Mouse (Mus musculus): ENCODE measurements around the gene Trib3. TPM values are rescaled to one million over a fixed set of nuclear protein-coding genes. Genes with fewer than 3 reads are reported as not detected.
A peak's percentile ranks its signal among the peaks of the same experiment; 100 is the strongest.

The Trib3 gene
- polyA plus RNA-seq, 1 experiment from 2014 or later: 7.2 TPM

DNA sequence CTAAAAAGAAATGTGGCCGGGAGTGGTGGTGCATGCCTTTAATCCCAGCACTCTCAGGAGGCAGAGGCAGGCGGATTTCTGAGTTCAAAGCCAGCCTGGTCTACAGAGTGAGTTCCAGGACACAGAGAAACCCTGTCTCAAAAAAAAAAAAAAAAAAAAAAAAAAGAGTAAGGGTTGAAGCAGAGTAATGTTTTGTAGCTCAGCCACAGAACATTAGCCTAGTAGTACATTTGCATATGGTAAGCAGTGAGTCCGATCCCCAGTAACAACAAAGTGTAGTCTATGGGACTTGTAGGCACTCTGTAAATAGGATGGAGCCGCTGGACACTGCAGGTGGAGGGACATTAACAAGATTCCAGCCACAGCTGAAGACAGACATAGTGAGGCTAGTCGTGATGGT, 1.1 kb upstream of the Trib3 start:
- no peak overlapping the region for H3K4me3 ChIP-seq
- H3K36me3 ChIP-seq: no peaks in the 10 kb centered on the region
- WGBS (ENCODE audit: insufficient replicate concordance): 66% methylated on average over 5 of the region's 5 CpGs
- peaks cover 78% of the 10 kb centered on the region for H3K4me1 ChIP-seq
- ATAC-seq: no peak
- H3K27me3 ChIP-seq (replicated peaks): peaks cover 13% of the 10 kb centered on the region; the same call in 1 of the 2 replicates
- peak overlapping the region; percentile 75; the same call in 1 of the 2 replicates for H3K27ac ChIP-seq
- no peak overlapping the region for H3K9ac ChIP-seq
- H3K4me2 ChIP-seq: no peak overlapping the region
- H3K9me3 ChIP-seq (replicated peaks): no peaks in the 10 kb centered on the region

DNA sequence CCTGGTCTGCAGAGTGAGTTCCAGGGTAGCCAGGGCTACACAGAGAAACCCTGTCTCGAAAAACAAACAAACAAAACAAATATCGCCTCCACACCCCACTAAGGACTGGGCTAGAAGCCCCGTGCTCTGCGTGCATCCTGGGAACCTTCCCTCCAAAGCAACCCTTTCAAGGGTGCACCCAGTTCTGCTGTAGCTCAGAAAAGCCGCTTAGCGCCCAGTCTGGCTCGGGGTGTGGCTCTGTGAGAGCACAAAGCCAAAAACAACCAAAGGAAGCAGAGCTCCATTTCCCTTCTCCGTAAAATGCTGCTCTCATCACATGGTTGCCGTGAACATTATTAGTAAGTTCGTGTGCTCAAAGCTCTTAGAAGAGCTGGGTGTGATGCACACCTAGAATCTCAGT, 529 bp upstream of the Trib3 start:
- Histone ChIP-seq H3K4me2 (peak overlapping the region; percentile 97), H3K27me3 (replicated peaks) (peaks cover 13% of the 10 kb centered on the region; the same call in 1 of the 2 replicates), H3K4me1 (peaks cover 72% of the 10 kb centered on the region), H3K36me3 (0 out of 2 replicates have a peak, but pooled peaks cover 3% of the 10 kb centered on the region), H3K27ac (peak overlapping the region; percentile 75), H3K9me3 (replicated peaks) (no peaks in the 10 kb centered on the region), H3K9ac (peak overlapping the region; percentile 77), H3K4me3 (peak overlapping the region; percentile 68)
- 17% methylated on average over 10 of the region's 10 CpGs for WGBS (ENCODE audit: insufficient replicate concordance)
- ATAC-seq: no peak

GRCm38 (mm10) chr2:152339631-152340179, 4.1 kb downstream of the Trib3 start:
- H3K27me3 ChIP-seq (replicated peaks): peaks cover 25% of the 10 kb centered on the region
- H3K27ac ChIP-seq: no peak overlapping the region
- H3K36me3 ChIP-seq: peaks cover 18% of the 10 kb centered on the region
- H3K4me2 ChIP-seq: no peak overlapping the region
- no peaks in the 10 kb centered on the region for H3K9me3 ChIP-seq (replicated peaks)
- WGBS (ENCODE audit: insufficient replicate concordance): 88% methylated on average over 22 of the region's 22 CpGs
- no peak overlapping the region for H3K4me3 ChIP-seq
- ATAC-seq: no peak
- peaks cover 41% of the 10 kb centered on the region for H3K4me1 ChIP-seq
- no peak overlapping the region for H3K9ac ChIP-seq

GRCm38 (mm10) chr2:152338319-152338718, 5.5 kb downstream of the Trib3 start:
- H3K27me3 ChIP-seq (replicated peaks): peaks cover 25% of the 10 kb centered on the region
- H3K4me2 ChIP-seq: no peak overlapping the region
- WGBS (ENCODE audit: insufficient replicate concordance): 80% methylated on average over 13 of the region's 13 CpGs
- no peak for ATAC-seq
- H3K4me1 ChIP-seq: peaks cover 35% of the 10 kb centered on the region
- H3K4me3 ChIP-seq: no peak overlapping the region
- peaks cover 18% of the 10 kb centered on the region for H3K36me3 ChIP-seq
- H3K9me3 ChIP-seq (replicated peaks): no peaks in the 10 kb centered on the region
- no peak overlapping the region for H3K27ac ChIP-seq
- no peak overlapping the region for H3K9ac ChIP-seq

DNA sequence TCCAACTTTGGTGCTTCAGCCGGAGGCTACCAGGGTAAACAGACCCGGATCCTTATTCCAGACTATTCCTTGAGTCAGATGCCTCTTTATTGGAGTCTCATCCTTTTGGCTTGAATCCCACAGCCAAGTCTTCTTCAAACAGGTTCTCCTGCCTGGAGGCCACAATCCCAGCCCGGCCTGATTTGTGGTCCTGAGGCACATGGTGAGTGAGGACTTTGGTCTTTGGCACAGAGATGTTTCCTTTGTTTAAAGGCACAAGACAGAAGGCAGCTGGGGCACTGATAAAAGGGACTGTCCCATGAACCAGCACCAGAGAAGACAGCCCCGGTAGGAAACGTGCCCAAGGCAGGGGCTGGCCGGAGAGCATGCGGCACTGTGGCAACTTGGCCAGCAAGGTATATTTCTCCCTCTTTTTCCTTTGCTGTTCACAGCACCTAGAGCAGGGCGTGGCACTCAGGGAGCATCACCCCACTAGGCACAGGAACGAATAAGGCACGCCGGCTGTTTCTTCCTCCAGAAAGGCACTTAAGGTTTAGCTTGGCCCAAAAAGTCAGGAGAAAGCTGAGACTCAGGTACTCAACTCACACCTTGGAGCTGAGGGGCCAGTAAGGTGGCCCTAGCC, 6.1 kb downstream of the Trib3 start:
- no peak for ATAC-seq
- no peaks in the 10 kb centered on the region for H3K9me3 ChIP-seq (replicated peaks)
- peaks cover 35% of the 10 kb centered on the region for H3K4me1 ChIP-seq
- H3K27ac ChIP-seq: no peak overlapping the region
- H3K36me3 ChIP-seq: peaks cover 18% of the 10 kb centered on the region
- no peak overlapping the region for H3K4me3 ChIP-seq
- H3K27me3 ChIP-seq (replicated peaks): peaks cover 20% of the 10 kb centered on the region
- H3K9ac ChIP-seq: no peak overlapping the region
- WGBS (ENCODE audit: insufficient replicate concordance): 80% methylated on average over 11 of the region's 11 CpGs
- H3K4me2 ChIP-seq: no peak overlapping the region

- Histone ChIP-seq H3K4me3 (no peak overlapping the region), H3K9ac (no peak overlapping the region), H3K36me3 (peaks cover 18% of the 10 kb centered on the region), H3K27me3 (replicated peaks) (peaks cover 12% of the 10 kb centered on the region), H3K9me3 (replicated peaks) (no peaks in the 10 kb centered on the region), H3K4me1 (peaks cover 29% of the 10 kb centered on the region), H3K4me2 (no peak overlapping the region), H3K27ac (no peak overlapping the region)
- 67% methylated on average over 1 of the region's 1 CpGs for WGBS (ENCODE audit: insufficient replicate concordance)
- ATAC-seq: no peak
Measured at GRCm38 (mm10) chr2:152336856-152337255, 7.0 kb downstream of the Trib3 start.

DNA sequence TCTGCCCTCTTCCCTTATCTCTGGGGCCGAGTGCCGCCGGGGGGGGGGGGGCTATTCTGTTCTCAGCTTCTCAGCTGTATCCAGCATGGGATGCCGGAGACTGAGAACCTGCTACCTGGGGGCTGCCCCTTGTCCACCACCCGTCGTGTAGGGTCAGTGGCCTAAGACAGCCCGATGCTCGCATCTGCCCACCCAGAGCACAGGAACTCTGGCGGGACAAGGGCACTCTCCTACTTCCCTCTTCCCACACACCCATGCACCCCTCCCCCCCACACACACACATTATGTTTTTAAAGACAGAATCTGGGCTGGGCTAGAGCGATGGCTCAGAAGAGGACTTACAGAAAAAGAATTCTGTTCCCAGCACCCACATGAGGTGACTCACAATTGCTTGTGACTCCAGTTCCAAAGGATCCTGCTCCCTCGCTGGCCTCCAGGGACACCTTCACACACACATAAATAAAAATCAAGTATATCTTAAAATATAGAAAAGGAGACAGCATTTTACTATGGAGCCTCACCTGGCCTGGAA, 8.5 kb downstream of the Trib3 start:
- Histone ChIP-seq H3K4me1 (peaks cover 44% of the 10 kb centered on the region), H3K27me3 (replicated peaks) (peaks cover 12% of the 10 kb centered on the region), H3K36me3 (peaks cover 22% of the 10 kb centered on the region), H3K9ac (no peak overlapping the region), H3K9me3 (replicated peaks) (no peaks in the 10 kb centered on the region), H3K4me3 (no peak overlapping the region), H3K27ac (no peak overlapping the region), H3K4me2 (no peak overlapping the region)
- no peak for ATAC-seq
- WGBS (ENCODE audit: insufficient replicate concordance): 30% methylated on average over 11 of the region's 11 CpGs

DNA sequence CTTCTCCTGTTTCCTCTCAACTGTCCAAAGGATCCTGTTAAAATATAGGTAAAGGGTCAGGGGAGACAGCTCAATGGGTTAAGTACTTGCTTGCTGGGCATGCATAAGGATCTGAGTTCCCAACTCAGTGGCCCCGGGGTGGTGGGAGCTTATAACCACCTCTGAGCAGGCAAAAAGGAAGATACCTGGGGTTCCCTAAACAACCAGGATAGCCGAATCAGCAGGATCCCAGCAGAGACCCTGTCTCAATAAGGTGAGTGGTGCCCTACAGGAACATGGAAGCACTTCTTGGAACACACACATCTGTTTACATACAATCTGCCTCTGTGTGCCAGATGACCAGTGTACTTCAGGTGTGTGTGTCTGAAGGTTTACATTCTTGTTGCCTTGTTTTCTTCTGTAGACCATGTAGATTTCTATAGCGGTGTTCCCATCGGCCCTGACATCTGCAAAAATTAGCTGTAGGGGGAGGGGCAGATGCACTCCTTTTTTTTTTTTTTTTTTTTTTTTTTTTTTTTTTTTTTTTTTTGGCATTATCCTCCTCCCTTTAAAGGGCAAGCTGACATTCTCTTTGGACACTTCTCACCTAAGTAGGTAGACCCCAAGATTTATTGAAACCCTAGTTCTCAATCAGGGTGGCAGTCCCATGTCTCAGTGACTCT, 10.4 kb downstream of the Trib3 start:
- Histone ChIP-seq H3K4me3 (no peak overlapping the region), H3K4me1 (peaks cover 59% of the 10 kb centered on the region), H3K4me2 (peak overlapping the region; percentile 81), H3K36me3 (peaks cover 35% of the 10 kb centered on the region), H3K27me3 (replicated peaks) (peaks cover 12% of the 10 kb centered on the region), H3K9me3 (replicated peaks) (no peaks in the 10 kb centered on the region), H3K27ac (no peak overlapping the region), H3K9ac (no peak overlapping the region)
- WGBS (ENCODE audit: insufficient replicate concordance): 60% methylated on average over 4 of the region's 4 CpGs
- no peak for ATAC-seq

DNA sequence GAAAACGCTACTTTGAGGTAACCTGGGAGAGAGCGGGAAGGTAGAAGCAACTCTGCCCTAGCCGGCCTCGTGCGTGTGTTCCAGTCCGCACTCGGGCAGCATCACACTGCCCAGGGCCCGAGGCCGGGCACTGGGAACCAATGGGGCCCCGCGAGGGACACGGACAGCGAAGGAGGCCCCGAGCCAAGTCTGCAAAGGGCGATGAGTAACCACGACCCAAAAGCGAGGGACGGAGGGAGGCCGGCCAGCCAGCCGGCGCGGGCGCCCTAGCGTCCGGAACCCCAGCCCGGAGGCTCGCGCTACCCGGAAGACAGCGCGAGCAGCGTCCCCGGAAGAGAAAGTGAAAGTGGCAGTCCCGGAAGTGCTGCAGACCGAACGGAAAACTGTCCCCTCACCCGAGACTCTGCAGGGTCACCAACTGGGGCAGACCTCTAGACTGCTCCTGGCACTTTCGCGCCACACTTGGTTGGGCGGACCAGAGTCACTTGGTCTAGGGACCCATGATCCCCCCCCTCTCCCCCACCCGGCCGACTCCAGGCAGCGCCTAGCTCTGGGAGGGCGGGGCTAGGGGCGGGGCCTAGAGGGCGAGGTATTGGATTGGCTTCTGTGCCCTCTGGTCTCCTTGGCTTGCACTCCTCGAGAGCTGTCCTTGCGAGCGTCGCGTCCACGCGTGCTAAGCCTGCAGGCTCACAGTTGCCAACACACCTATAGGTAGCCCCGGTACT, 11.6 kb downstream of the Trib3 start, which contains the start of gene Rbck1:
Gene Rbck1 (minus strand): TSS at position 553 of the 725 bp plus-strand sequence.
- ATAC-seq: peak; percentile 94
- H3K4me2 ChIP-seq: peak within 1 kb of the TSS; percentile 81
- H3K27me3 ChIP-seq (replicated peaks): peaks cover 12% of the 10 kb centered on the region
- H3K4me3 ChIP-seq: peak within 1 kb of the TSS; percentile 88
- peak within 1 kb of the TSS; percentile 88 for H3K9ac ChIP-seq
- WGBS (ENCODE audit: insufficient replicate concordance): 3% methylated on average over 54 of the region's 54 CpGs
- peak within 1 kb of the TSS; percentile 92 for H3K27ac ChIP-seq
- peaks cover 36% of the 10 kb centered on the region for H3K36me3 ChIP-seq
- peaks cover 65% of the 10 kb centered on the region for H3K4me1 ChIP-seq
- no peaks in the 10 kb centered on the region for H3K9me3 ChIP-seq (replicated peaks)

GRCm38 (mm10) chr2:152330858-152331423, 12.9 kb downstream of the Trib3 start:
- H3K9me3 ChIP-seq (replicated peaks): no peaks in the 10 kb centered on the region
- ATAC-seq: peak; percentile 8; the same call in 1 of the 2 replicates
- peak overlapping the region; percentile 88 for H3K4me3 ChIP-seq
- peak overlapping the region; percentile 81 for H3K4me2 ChIP-seq
- 20% methylated on average over 7 of the region's 7 CpGs for WGBS (ENCODE audit: insufficient replicate concordance)
- H3K9ac ChIP-seq: peak overlapping the region; percentile 88
- H3K27ac ChIP-seq: peak overlapping the region; percentile 92
- H3K4me1 ChIP-seq: peaks cover 65% of the 10 kb centered on the region
- peaks cover 4% of the 10 kb centered on the region; the same call in 1 of the 2 replicates for H3K27me3 ChIP-seq (replicated peaks)
- peaks cover 48% of the 10 kb centered on the region for H3K36me3 ChIP-seq

- Histone ChIP-seq H3K4me2 (no peak overlapping the region), H3K4me1 (peaks cover 42% of the 10 kb centered on the region), H3K9me3 (replicated peaks) (no peaks in the 10 kb centered on the region), H3K27me3 (replicated peaks) (no peaks in the 10 kb centered on the region), H3K36me3 (peaks cover 78% of the 10 kb centered on the region), H3K27ac (no peak overlapping the region), H3K4me3 (no peak overlapping the region), H3K9ac (no peak overlapping the region)
- WGBS (ENCODE audit: insufficient replicate concordance): 78% methylated on average over 5 of the region's 5 CpGs
- ATAC-seq: no peak
Measured at GRCm38 (mm10) chr2:152327980-152328379, 15.9 kb downstream of the Trib3 start.
